Mouse (Mus musculus): Measurements from ENCODE around the gene Rpl9.

The Rpl9 gene

DNA sequence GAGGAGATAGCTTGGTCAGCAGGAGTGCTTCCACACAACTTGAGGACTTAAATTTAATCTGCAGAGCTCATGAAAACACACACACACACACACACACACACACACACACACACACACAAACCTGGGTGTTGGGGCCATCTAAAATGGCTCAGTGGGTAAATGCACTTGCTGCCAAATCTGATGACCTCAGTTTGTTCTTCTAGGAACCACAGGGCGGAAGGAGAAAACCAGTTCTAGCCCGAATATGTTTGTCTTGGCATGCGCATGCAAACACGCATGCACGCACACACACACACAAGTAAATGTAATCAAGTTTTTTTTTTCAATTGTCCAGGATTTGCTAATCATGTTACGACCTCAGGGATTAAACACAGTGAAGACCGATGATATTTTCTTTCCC, 19.7 kb downstream of the Rpl9 start:
- no peak for DNase-seq

DNA sequence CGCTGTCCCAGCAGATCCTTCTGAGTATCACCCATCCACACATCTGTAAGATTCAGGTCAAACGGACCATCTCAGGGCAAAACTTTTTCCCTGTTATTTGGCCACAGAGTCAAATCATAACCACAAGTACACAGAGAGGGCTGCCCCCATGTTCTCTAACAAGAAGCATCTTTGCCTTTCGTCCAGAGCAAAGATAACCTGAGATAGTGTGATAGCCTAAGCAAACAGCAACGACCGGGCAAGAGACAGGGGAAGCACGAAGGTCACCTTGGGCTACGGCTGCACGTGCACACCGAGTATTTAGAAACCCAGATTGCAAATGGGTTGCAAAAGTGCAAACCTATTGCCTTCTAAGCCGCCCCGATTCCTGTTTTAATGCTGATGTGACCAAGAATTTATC, 23.4 kb downstream of the Rpl9 start:
- DNase-seq: no peak

DNA sequence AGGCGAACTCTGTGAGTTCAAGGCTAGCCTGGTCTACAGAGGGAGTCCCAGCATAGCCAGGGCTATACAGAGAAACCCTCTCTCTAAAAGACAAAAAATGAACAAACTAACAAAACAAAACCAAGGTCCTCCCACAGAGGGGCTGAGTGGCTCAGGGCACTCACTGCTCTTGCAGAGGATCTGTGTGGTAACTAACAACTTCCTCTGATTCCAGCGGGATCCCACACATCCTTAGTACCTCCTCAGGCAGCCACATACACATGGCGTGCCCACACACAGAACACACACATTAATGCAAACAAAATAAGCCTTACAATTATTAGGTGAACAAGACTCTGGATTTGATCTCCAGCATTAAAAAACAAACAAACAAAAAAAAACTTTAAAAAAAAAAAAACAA, 33.5 kb downstream of the Rpl9 start:
- DNase-seq: no peak

DNA sequence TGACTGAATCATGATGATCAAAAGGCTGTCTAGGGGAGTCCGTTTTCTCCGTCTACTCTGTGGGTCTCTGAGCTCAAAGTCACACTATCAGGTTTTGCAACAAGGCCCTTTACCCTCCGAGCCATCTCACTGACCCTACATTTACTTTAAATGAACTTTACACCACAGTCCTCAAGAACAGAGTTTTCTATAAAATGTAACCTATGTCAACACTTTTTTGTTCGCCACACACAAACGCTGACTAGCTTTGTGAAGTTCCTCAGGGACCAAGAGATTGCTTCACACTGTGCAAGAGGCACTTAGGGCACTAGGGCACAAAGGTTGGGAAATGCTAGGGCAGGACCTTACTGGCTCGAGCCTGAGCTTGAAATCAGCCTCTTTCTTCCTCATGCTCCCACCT, 34.4 kb downstream of the Rpl9 start:
- DNase-seq: no peak

DNA sequence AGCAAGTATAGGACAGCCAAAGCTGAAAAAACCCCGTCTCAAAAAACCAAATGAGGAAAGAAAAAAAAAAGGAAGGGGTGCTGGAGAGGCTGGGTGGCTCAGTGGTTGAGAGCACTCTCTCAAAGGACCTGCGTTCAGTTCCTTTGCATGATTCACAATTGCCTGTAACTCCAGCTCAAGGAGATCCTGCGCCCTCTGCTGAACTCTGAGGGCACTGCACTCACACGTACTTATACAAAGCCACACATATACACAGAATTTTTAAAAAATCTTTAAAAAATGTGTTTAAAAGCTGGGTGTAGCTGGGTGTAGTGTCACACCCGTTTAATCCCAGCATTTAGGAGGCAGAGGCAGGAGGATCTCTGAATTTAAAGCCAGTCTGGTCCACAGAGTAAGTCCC, 36.3 kb downstream of the Rpl9 start:
- DNase-seq: no peak

DNA sequence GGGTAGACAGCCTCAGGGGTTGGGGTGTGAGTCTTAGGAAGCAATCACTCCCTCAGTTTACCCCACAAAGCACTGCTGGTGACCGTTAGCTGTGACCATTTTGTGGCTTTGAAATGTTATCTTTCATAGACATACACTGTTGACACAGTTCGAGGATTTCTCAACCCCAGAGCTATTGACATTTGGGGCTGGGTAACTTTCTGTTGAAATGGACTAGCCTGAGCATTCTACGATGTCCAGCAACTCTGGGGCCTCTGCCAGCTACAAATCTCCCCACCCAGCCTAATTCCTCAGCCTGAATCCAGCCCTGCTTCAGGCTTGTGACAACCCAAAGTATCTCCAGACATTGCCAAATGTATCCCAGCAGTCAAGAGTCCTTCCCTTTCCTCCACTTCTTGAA, 37.1 kb downstream of the Rpl9 start:
- no peak for DNase-seq

DNA sequence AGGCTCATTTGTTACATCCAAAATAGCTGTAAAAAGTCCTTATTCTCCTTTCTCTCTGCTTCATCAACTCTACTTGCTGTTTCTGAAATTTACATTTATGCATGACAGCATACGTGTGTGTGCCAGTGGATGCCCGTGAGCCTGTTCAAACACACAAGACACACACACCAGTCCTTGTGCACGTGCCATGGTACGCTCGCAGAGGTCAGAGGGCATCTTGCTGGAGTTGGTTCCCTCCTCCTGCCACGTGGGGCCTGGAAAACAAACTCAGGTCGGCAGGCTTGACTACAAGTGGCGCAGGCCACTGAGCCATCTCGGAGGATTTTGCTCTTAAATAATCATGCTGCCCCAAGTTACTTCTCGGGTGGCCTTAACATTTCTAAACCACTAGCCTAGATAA, 40.7 kb downstream of the Rpl9 start:
- DNase-seq: no peak

DNA sequence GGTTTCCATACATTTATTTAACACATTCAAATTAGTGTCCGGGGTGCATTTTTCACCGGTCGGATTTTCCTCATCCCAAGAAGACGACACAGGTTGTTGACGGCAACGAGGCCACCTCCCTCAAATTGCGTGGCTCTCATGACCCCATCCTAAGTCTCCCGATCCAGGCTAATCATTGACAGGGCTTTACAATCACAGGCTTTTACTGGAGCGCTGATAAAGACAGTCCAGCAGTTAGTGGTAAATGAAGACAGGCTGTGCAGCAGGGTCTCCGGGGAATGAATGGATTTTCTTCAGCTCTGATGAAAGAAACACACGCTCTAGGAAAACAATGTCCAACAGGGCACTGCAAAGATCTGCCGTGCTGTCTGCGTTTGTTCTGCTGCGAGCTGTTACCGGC, 43.1 kb downstream of the Rpl9 start, which contains the start of gene Klb:
Klb (plus strand) TSS at position 147 of the 400 bp plus-strand sequence.
- no peak for DNase-seq

DNA sequence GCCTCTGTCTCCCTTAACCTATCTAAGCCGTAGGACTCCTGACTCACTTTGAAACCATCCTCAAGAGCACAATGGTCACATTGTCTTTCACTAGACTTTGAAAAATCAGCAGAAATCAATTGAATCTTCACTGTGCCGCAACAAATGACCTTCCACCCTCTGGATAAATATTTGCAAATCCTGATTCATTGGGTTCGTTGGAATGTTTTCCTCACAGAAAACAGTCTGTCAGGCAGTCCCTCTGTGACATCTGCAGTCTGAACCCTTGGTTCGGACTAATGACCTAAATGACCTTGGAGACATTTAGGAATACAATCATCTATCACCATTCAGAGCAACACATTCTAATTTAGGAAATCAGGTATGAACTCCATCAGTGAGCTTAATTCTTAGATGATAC, 51.1 kb downstream of the Rpl9 start:
- no peak for DNase-seq

DNA sequence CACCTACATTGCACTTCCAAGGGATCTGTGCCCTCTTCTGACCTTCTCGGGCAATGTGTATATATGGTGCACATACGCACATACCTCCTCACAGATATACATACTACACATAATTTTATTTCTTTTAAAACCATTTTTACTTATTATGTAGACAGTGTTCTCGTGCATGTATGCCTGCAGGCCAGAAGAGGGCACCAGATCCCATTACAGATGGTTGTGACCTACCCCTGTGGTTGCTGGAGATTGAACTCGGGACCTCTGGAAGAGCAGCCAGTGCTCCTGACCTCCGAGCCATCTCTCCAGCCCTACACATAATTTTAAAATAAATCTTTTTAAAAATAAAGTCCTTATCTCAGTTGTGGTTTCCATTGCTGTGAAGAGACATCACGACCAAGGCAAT, 52.9 kb downstream of the Rpl9 start:
- DNase-seq: no peak
